Mouse (Mus musculus) C2C12 (cell line): Measurements from ENCODE around the gene Cpne9.

Source experiments
- CEBPB ChIP-seq: IDR thresholded peaks from one replicate; pipeline ENCODE4 v1.6.1; 2011; ENCODE audit warnings: low read depth, mild to moderate bottlenecking, control low read depth, moderate library complexity
- CTCF ChIP-seq: IDR thresholded peaks from one replicate; pipeline ENCODE4 v1.5.1; 2011; ENCODE audit not compliant: control insufficient read depth, insufficient read depth, insufficient read length
- MAX ChIP-seq: IDR thresholded peaks from one replicate; pipeline ENCODE4 v1.6.1; 2011; ENCODE audit warnings: mild to moderate bottlenecking, control low read depth
- MYOD1 ChIP-seq: IDR thresholded peaks from one replicate; pipeline ENCODE4 v1.6.1; 2011; ENCODE audit warnings: low read depth; ENCODE audit not compliant: control insufficient read depth, insufficient read length
- MYOG ChIP-seq: IDR thresholded peaks from one replicate; pipeline ENCODE4 v1.6.1; 2011; ENCODE audit not compliant: control insufficient read depth, insufficient read length; ENCODE audit errors: extremely low read depth
- USF1 ChIP-seq: IDR thresholded peaks from one replicate; pipeline ENCODE4 v1.6.1; 2011; ENCODE audit warnings: low read depth, mild to moderate bottlenecking, control low read depth, moderate library complexity

DNA sequence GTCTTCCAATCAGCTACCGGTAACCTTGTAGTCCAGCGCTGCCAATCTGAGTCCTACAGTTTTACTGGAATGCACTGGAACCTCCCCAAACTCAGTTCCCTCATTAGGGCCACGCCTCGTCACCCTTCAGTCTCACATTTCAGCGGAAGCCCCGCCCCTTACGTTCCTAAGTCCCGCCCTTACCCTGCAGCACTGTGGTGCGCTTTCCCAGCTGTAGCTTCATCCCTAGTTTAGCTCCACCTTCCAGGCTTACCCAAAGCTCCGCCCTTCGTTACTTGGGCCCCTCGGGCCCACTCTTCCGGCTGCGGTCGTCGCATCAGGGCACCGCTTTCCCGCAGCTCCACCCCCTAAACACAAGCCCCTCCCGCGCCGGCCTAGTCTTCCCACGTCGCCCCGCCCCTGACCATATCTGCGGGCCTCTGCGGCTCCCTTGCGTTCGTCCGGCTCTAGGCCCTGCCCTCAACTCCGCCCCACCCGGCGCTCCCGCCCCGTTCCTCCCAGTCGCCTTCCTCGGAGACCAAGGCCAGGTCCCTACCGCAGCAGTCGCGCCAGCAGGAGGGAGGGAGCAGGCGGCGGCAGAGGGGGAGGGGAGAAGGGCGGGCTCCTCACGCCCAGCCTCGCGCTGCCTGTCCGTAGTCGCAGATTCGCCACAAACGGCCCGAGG lies 24.3 kb downstream of the Cpne9 start:
- TF ChIP-seq MYOG (no peak), CTCF (no peak), MAX (peak; percentile 54), MYOD1 (no peak), USF1 (no peak), CEBPB (no peak)
